Mouse (Mus musculus) G1E (cell line): Measurements from ENCODE around the gene Pam.

Source experiments
- CTCF ChIP-seq: IDR thresholded peaks from 2 replicates; pipeline ENCODE4 v1.5.1; 2012; ENCODE audit warnings: low read depth, low read length, inconsistent platforms, mixed read lengths
- GATA1 ChIP-seq: IDR thresholded peaks from 2 replicates; pipeline ENCODE4 v1.6.1; 2012; ENCODE audit warnings: borderline replicate concordance, low read length, inconsistent platforms, mixed read lengths
- GATA2 ChIP-seq: IDR thresholded peaks from 2 replicates; pipeline ENCODE4 v1.6.1; 2012; ENCODE audit warnings: low read depth, low read length, inconsistent platforms, borderline replicate concordance
- POLR2AphosphoS5 ChIP-seq: IDR thresholded peaks from 2 replicates; pipeline ENCODE4 v1.6.1; 2012; ENCODE audit warnings: low read depth, low read length, inconsistent platforms; ENCODE audit not compliant: insufficient replicate concordance
- TAL1 ChIP-seq: conservative IDR thresholded peaks from 2 replicates; pipeline ENCODE4 v1.6.1; 2012; ENCODE audit warnings: low read depth, low read length, inconsistent platforms, mixed read lengths

- no peak for TF ChIP-seq TAL1
- TF ChIP-seq CTCF = no peak
- TF ChIP-seq POLR2AphosphoS5 = no peak
- no peak for TF ChIP-seq GATA1
- TF ChIP-seq GATA2 = no peak
Measured at GRCm38 (mm10) chr1:97753216-97753615, 342.2 kb downstream of the Pam start.
